Mouse (Mus musculus) ES-E14 (cell line): Measurements from ENCODE around the gene Trim12a.
"Not testable (repeated sequence)": the region's sequence is repeated elsewhere in the genome, so short reads cannot be mapped to it uniquely, and the experiment has no call there.

ENCODE experiments used
- CHD2 ChIP-seq: IDR thresholded peaks from 2 replicates; pipeline ENCODE4 v1.6.1; 2014; ENCODE audit warnings: mild to moderate bottlenecking, low read depth, low read length, inconsistent platforms
- HCFC1 ChIP-seq: IDR thresholded peaks from 2 replicates; pipeline ENCODE4 v1.6.1; 2012; ENCODE audit warnings: low read length, inconsistent platforms, borderline replicate concordance; ENCODE audit not compliant: insufficient read depth
- MAFK ChIP-seq: IDR thresholded peaks from 2 replicates; pipeline ENCODE4 v1.6.1; 2014; ENCODE audit warnings: mild to moderate bottlenecking, low read depth, low read length, inconsistent platforms; ENCODE audit not compliant: insufficient read depth
- ZC3H11A ChIP-seq: IDR thresholded peaks from 2 replicates; pipeline ENCODE4 v1.6.1; 2012; ENCODE audit warnings: low read depth, mild to moderate bottlenecking, inconsistent platforms, low read length, borderline replicate concordance
- ZNF384 ChIP-seq: IDR thresholded peaks from 2 replicates; pipeline ENCODE4 v1.6.1; 2012; ENCODE audit warnings: low read depth, low read length, inconsistent platforms

GRCm38 (mm10) chr7:104340744-104341143 is 25.5 kb upstream of the Trim12a start:
- not testable (repeated sequence) for TF ChIP-seq HCFC1, ZNF384, MAFK, CHD2, ZC3H11A
